ENCODE assay signal across 9 mouse cellular contexts in genomic region chr7:125392536-125392935, GRCm38 (mm10). TPM values are rescaled to one million over a fixed set of nuclear protein-coding genes. Genes with fewer than 3 reads are reported as not detected.
DNase-seq lines count a peak whose midpoint lies in the region; ATAC-seq lines count a peak whose summit lies in the region.
"Had no signal": no experiment of that assay in that cellular context is flagged by ENCODE, and none has a peak within 500 bp of the region (broad histone marks: within the 10 kb centered on the region; RNA-seq: fewer than 3 reads in every experiment).

No protein-coding gene starts in this region.

- H3K27me3 ChIP-seq in kidney, embryonic 15.5 days: 0 out of 2 replicates have a peak, but pooled peaks cover 7% of the 10 kb centered on the region
- H3K27me3 ChIP-seq in midbrain, embryonic 16.5 days (ENCODE audit: control insufficient read depth, insufficient read depth, low read depth, low read length): 0 out of 2 replicates have a peak, but pooled peaks cover 3% of the 10 kb centered on the region

- H3K9ac ChIP-seq in kidney, embryonic 15.5 days: no peak overlapping the region
- H3K9ac ChIP-seq in midbrain, embryonic 16.5 days (ENCODE audit: low read depth, low read length): no peak overlapping the region

- no peaks in the 10 kb centered on the region for H3K9me3 ChIP-seq in kidney, embryonic 15.5 days (replicated peaks)
- H3K9me3 ChIP-seq in midbrain, embryonic 16.5 days (replicated peaks; ENCODE audit: control insufficient read depth, low read length, poor library complexity, severe bottlenecking): no peaks in the 10 kb centered on the region

- 56% methylated on average over 3 of the region's 3 CpGs for WGBS in kidney, embryonic 15.5 days
- WGBS in midbrain, embryonic 16.5 days: 52% methylated on average over 3 of the region's 3 CpGs

- H3K27ac ChIP-seq in kidney, embryonic 15.5 days: no peak overlapping the region
- H3K27ac ChIP-seq in midbrain, embryonic 16.5 days (ENCODE audit: low read length): no peak overlapping the region

- no peaks in the 10 kb centered on the region for H3K36me3 ChIP-seq in kidney, embryonic 15.5 days
- H3K36me3 ChIP-seq in midbrain, embryonic 16.5 days (ENCODE audit: control insufficient read depth, insufficient read depth, low read length): no peaks in the 10 kb centered on the region

- peaks cover 11% of the 10 kb centered on the region for H3K4me1 ChIP-seq in kidney, embryonic 15.5 days
- peaks cover 6% of the 10 kb centered on the region; the same call in 1 of the 2 replicates for H3K4me1 ChIP-seq in midbrain, embryonic 16.5 days (ENCODE audit: control insufficient read depth, insufficient read depth, low read length)

- H3K4me2 ChIP-seq in kidney, embryonic 15.5 days: no peak overlapping the region
- H3K4me2 ChIP-seq in midbrain, embryonic 16.5 days (ENCODE audit: low read length): peak overlapping the region; percentile 70; the same call in 1 of the 2 replicates

- no peak for ATAC-seq in kidney, embryonic 15.5 days (replicated peaks; ENCODE audit: low FRiP score)
- ATAC-seq in midbrain, embryonic 16.5 days: no peak
- ATAC-seq in inflammation-experienced regulatory T-cells, adult 6 months: no peak

- intact Hi-C loops in gastrocnemius, postnatal 36 days (cut with DNase I): loop anchor here (5.0 kb wide), 2 partner anchors 1010 to 1265 kb away; no protein-coding TSS in a partner anchor

- DNase-seq in kidney, adult 18-20 months: peak; percentile 29
- peak; percentile 2 for DNase-seq in cerebellum, adult 8-10 months
- peak; percentile 58 to 69 for DNase-seq in gastrocnemius, postnatal 36 days
- peak; percentile 19 for DNase-seq in kidney, adult 9 months
- DNase-seq in layer of hippocampus, adult 9-10 months (ENCODE audit: low spot score): no peak

- H3K4me3 ChIP-seq in kidney, embryonic 15.5 days (replicated peaks): no peak overlapping the region
- H3K4me3 ChIP-seq in midbrain, embryonic 16.5 days (ENCODE audit: low read depth, low read length): no peak overlapping the region
- H3K4me3 ChIP-seq: erythroblast, embryonic 14.5 days had no signal

RNA-seq across cellular contexts. Expression of gene Kdm8, which starts 51.9 kb away (rescaled TPM):
- polyA plus RNA-seq in kidney, embryonic 15.5 days (2015; fragmentation: Nextera tagmentation; extraction: Ambion mirVana): 11.8 and 13.7 TPM in 2 replicates
- total RNA-seq in gastrocnemius, postnatal 36 days (2021): 1 to 10 TPM; 4.5 to 5.0 TPM
- 3.9 and 4.1 TPM in 2 replicates for polyA plus RNA-seq in midbrain, embryonic 16.5 days (2015; fragmentation: Nextera tagmentation; extraction: Ambion mirVana)
- 1 to 10 TPM; 2.4 to 7.3 (median 4.5) TPM for polyA plus RNA-seq in inflammation-experienced regulatory T-cells, adult 6 months (2017; shearing (Covaris generic))
